Mouse (Mus musculus): ENCODE measurements around the gene Smarca4. TPM values are rescaled to one million over a fixed set of nuclear protein-coding genes. Genes with fewer than 3 reads are reported as not detected.

The Smarca4 gene
- total and polyA plus RNA-seq, 2 experiments from 2014 or later = 92.5 to 180 TPM

DNA sequence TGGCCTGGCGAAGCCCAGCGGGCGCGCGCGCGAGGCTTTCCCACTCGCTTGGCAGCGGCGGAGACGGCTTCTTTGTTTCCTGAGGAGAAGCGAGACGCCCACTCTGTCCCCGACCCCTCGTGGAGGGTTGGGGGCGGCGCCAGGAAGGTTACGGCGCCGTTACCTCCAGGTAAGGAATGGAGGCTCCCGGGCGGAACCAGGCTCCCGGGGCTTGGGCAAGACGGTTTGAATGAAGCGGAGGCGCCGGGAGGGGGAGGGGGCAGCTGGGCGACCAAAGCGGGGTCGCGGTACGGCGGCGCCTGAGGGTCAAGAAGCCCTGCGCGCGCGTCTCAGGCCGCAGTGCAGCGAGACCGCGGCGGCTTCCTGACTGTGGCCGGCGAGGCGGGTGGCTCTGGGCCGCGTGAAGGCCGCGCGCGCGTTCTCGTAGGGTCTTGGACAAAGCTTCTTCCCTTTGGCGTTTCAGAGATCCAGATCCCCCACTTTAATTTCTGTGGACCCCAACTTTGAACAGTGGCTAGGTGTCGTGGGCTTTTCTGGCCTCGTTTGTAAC, 338 bp downstream of the Smarca4 start:
- Histone ChIP-seq H3K27ac (ENCODE audit: low read depth, low read length) (peak overlapping the region; percentile 99), H3K36me3 (ENCODE audit: insufficient read depth) (no peaks in the 10 kb centered on the region), H3K27me3 (ENCODE audit: insufficient read depth, low read length) (no peaks in the 10 kb centered on the region), H3K4me3 (ENCODE audit: low read depth, low read length) (peak overlapping the region; percentile 74), H3K4me2 (ENCODE audit: low read depth) (peak overlapping the region; percentile 69), H3K4me1 (ENCODE audit: insufficient read depth) (peaks cover 27% of the 10 kb centered on the region), H3K9me3 (ENCODE audit: low read length) (no peaks in the 10 kb centered on the region), H3K9ac (peak overlapping the region; percentile 99)
- no peak for DNase-seq
- no peak for TF ChIP-seq CTCF (IDR thresholded peaks at IDR 0.05; ENCODE audit: low read depth)
- ATAC-seq = peak; percentile 58
- 3% methylated on average over 48 of the region's 57 CpGs for WGBS

DNA sequence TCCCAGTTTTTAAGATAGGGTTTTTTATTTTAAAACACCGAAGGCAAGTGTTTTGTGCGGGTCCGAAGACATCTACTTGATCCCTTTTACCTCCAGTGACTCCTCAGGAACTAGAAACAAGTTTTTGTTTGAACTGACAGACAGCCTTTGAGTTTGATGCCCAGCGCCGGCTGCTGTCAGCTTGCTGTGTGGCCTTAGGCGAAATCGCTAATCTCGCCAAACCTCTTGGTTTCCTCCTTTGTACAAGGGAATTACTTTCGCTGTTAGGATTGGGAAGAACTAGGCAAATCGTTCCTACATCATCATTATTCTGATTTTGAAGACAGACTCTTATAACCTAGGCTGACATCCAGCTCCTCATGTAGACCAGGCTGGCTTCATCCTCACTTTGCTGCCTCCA, 1.1 kb downstream of the Smarca4 start:
- Histone ChIP-seq H3K9me3 (ENCODE audit: low read length) (no peaks in the 10 kb centered on the region), H3K4me2 (ENCODE audit: low read depth) (peak overlapping the region; percentile 69), H3K4me3 (ENCODE audit: low read depth, low read length) (peak overlapping the region; percentile 74), H3K9ac (peak overlapping the region; percentile 99), H3K27ac (ENCODE audit: low read depth, low read length) (peak overlapping the region; percentile 99), H3K36me3 (ENCODE audit: insufficient read depth) (no peaks in the 10 kb centered on the region), H3K27me3 (ENCODE audit: insufficient read depth, low read length) (no peaks in the 10 kb centered on the region), H3K4me1 (ENCODE audit: insufficient read depth) (peaks cover 27% of the 10 kb centered on the region)
- ATAC-seq = no peak
- WGBS = 3% methylated on average over 10 of the region's 10 CpGs
- no peak for TF ChIP-seq CTCF (IDR thresholded peaks at IDR 0.05; ENCODE audit: low read depth)
- DNase-seq = peak; percentile 42

DNA sequence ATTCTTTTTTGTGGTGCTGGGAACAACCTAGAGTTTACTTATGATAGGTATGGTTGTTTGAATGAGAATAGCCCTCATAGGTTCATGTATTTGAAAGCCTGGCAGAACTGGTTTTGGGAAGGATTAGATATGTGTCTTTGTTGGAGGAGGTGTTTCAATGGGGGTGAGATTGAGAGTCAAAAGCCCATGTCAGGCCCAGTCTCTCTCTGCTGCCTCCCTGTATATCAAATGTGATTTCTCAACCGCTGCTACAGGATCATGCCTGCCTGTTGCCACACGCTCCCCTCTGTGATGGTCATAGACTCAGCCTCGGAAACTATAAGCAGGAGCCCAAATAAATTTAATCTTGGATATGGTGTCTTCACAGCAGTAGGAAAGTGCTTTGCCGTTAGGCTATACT, 4.3 kb downstream of the Smarca4 start:
- H3K27ac ChIP-seq (ENCODE audit: low read depth, low read length) = no peak overlapping the region
- TF ChIP-seq CTCF (IDR thresholded peaks at IDR 0.05; ENCODE audit: low read depth) = no peak
- no peaks in the 10 kb centered on the region for H3K9me3 ChIP-seq (ENCODE audit: low read length)
- H3K36me3 ChIP-seq (ENCODE audit: insufficient read depth) = no peaks in the 10 kb centered on the region
- 90% methylated on average over 4 of the region's 4 CpGs for WGBS
- DNase-seq = no peak
- no peak for ATAC-seq
- no peaks in the 10 kb centered on the region for H3K27me3 ChIP-seq (ENCODE audit: insufficient read depth, low read length)
- H3K4me3 ChIP-seq (ENCODE audit: low read depth, low read length) = no peak overlapping the region
- no peak overlapping the region for H3K9ac ChIP-seq
- peaks cover 21% of the 10 kb centered on the region for H3K4me1 ChIP-seq (ENCODE audit: insufficient read depth)
- no peak overlapping the region for H3K4me2 ChIP-seq (ENCODE audit: low read depth)

DNA sequence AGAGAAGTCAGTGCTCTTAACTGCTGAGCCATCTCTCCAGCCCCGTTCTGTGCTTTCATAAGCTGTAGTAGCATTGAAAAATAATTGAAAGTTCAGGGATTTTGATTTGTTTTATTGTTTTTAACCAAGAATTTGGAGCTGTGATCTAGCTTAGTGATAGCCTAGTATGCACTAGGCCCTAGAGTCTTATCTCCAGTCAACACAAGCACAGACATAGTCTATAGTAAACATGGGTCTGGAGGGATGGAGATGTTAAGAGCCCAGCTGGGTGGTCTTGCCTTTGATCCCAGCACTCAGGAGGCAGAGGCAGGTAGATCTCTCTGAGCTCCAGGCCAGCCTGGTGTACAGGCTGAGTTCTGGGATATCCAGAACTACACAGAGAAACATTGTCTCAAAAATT, 6.7 kb downstream of the Smarca4 start:
- H3K9me3 ChIP-seq (ENCODE audit: low read length) = no peaks in the 10 kb centered on the region
- ATAC-seq (no peak), DNase-seq (no peak)
- TF ChIP-seq CTCF (IDR thresholded peaks at IDR 0.05; ENCODE audit: low read depth) = no peak
- H3K4me2 ChIP-seq (ENCODE audit: low read depth) = no peak overlapping the region
- 100% methylated on average over 1 of the region's 1 CpGs for WGBS
- no peaks in the 10 kb centered on the region for H3K27me3 ChIP-seq (ENCODE audit: insufficient read depth, low read length)
- H3K4me1 ChIP-seq (ENCODE audit: insufficient read depth) = peaks cover 15% of the 10 kb centered on the region
- no peak overlapping the region for H3K4me3 ChIP-seq (ENCODE audit: low read depth, low read length)
- H3K27ac ChIP-seq (ENCODE audit: low read depth, low read length) = no peak overlapping the region
- no peaks in the 10 kb centered on the region for H3K36me3 ChIP-seq (ENCODE audit: insufficient read depth)
- no peak overlapping the region for H3K9ac ChIP-seq

DNA sequence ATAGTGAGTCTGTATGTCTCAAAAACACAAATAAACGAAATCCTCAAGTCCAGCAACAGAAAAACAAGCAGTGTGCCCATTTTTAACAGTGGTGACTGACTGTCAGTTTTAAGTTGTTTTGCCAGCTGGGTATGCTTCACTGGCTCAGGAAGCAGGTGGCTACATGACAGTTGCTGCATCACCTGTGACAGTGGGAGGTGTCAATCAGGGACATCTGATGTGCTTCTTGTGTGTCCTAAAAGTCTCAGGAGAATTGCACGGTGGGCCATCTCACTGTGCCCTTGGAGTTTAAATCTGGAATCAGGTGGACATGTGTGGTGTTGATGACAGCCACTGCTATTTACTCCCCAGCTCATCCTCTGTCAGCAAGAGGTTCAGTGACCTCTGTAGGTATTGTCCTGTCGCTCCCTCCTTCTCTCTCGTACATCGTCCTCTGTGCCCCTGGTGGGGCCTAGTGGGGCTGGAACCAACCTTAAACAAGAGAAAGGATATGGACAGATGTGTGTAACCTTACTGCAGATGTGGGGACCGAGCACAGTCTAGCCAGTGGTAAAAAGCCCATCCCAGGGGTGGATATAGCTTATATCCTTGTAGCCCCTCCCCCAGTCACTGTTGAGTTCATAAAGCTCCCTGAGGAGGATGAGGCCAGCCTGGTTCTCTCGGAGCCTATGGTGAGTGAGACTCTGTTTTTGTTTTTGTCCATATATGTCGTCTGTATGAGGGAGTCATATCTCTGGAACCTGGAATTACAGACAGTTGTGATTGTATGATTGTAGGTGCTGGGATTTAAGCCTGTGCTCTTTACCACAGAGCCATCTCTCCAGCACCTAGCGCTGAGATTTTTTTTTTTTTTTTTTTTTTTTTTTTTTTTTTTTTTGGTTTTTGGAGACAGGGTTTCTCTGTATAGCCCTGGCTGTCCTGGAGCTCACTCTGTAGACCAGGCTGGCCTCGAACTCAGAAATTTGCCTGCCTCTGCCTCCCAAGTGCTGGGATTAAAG, 9.7 kb downstream of the Smarca4 start:
- DNase-seq (no peak), ATAC-seq (no peak)
- no peak overlapping the region for H3K27ac ChIP-seq (ENCODE audit: low read depth, low read length)
- H3K4me2 ChIP-seq (ENCODE audit: low read depth) = no peak overlapping the region
- H3K36me3 ChIP-seq (ENCODE audit: insufficient read depth) = no peaks in the 10 kb centered on the region
- no peaks in the 10 kb centered on the region for H3K27me3 ChIP-seq (ENCODE audit: insufficient read depth, low read length)
- H3K4me1 ChIP-seq (ENCODE audit: insufficient read depth) = no peaks in the 10 kb centered on the region
- H3K9me3 ChIP-seq (ENCODE audit: low read length) = no peaks in the 10 kb centered on the region
- no peak overlapping the region for H3K9ac ChIP-seq
- WGBS = 91% methylated on average over 10 of the region's 10 CpGs
- no peak for TF ChIP-seq CTCF (IDR thresholded peaks at IDR 0.05; ENCODE audit: low read depth)
- no peak overlapping the region for H3K4me3 ChIP-seq (ENCODE audit: low read depth, low read length)

DNA sequence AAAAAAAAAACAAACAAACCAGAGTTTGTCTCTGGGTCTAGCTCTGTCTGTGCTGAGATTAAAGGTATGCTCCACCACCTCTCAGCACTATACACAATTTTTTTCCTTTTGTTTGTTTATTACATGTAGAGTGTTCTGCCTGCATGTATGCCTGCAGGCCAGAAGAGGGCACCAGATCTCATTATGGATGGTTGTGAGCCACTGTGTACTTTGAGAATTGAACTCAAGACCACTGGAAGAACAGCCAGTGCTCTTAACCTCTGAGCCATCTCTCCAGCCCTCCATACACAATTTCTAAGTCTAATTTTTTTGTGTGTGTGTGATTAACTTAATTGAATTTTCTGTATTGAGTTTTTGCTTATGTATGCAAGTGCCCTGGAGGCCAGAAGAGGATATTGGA, 10.6 kb downstream of the Smarca4 start:
- Histone ChIP-seq H3K9me3 (ENCODE audit: low read length) (no peaks in the 10 kb centered on the region), H3K27ac (ENCODE audit: low read depth, low read length) (no peak overlapping the region), H3K9ac (no peak overlapping the region), H3K4me2 (ENCODE audit: low read depth) (no peak overlapping the region), H3K4me1 (ENCODE audit: insufficient read depth) (no peaks in the 10 kb centered on the region), H3K36me3 (ENCODE audit: insufficient read depth) (no peaks in the 10 kb centered on the region), H3K27me3 (ENCODE audit: insufficient read depth, low read length) (no peaks in the 10 kb centered on the region), H3K4me3 (ENCODE audit: low read depth, low read length) (no peak overlapping the region)
- ATAC-seq (no peak), DNase-seq (no peak)
- TF ChIP-seq CTCF (IDR thresholded peaks at IDR 0.05; ENCODE audit: low read depth) = peak; percentile 55; the same call in 1 of the 2 replicates
